Mouse (Mus musculus): ENCODE results near the gene Serpinb6b. TPM values are rescaled to one million over a fixed set of nuclear protein-coding genes. Genes with fewer than 3 reads are reported as not detected.
A peak's percentile ranks its signal among the peaks of the same experiment; 100 is the strongest.
"Not testable (repeated sequence)": the region's sequence is repeated elsewhere in the genome, so short reads cannot be mapped to it uniquely, and the experiment has no call there.

Serpinb6b gene
- total RNA-seq (2021): 10 to 100 TPM; 32.7 to 37.4 TPM

- intact Hi-C loops (cut with DNase I): loop anchor here (2.0 to 5.0 kb wide), 3 partner anchors 37 to 114 kb away; partner anchors contain the start of genes Serpinb1b and Serpinb9
- peak; percentile 29 for DNase-seq (ENCODE audit: low spot score)
Measured at GRCm38 (mm10) chr13:32964989-32965811, at the start of gene Serpinb6b. TSS of gene Serpinb6b (plus strand) at chr13:32965209.

DNA sequence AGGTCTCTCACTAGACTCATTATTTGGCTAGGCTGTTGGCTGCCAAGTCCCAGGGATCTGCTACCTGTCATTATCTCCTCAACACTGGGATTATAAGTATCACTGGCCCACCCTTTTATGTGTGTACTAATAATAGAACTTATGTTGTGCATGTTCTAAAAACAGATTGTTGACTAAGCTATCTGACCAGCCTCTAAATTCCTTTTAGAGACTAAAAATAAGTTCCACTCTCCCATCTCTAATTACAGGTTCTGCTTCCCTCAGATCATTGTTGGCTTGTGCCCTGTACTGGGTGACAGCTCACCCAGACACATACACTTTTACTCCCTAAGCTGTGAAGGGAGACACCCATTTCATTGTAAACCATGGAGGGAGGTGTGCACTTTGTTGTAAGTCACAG lies 42.4 kb upstream of the Serpinb6b start:
- intact Hi-C loops (cut with DNase I): no loop called here
- no peak for DNase-seq (ENCODE audit: low spot score)

DNA sequence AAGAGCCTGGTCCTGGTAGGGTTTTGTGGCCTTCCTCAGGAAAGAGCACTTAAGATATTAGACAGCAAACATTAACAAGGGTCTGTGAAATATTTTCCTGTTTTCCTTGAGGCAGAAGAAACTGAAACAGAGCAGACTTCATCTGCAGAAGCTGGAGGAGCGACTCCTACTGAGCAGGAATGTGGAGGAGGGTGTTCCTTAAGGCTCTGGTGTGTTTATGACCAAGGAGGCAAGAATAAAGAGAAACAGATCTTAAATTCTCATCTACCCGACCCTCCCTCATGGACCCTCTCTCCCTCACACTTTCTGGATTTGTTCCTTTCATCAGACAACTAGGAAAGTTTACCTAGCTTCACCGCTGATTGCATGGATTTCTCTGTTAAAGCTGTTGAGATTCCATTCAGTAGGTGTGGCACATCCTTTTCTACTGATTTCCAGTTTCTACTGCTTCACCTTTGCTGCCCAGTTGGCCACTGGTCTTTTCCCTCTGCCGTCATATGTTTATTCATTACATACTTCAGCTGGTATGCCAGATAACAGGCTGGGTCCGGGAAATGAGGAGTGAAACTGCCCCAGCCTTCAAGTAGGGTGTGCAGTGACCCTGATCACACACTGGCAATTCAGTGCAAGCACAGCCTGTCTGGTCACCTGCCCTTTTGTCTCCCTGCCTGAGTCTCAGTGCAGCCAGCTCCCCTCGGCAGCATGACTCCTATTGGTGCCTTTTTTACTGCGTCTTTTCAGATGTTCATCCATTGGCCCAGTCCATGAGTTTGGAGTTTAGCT lies 40.2 kb upstream of the Serpinb6b start:
- intact Hi-C loops (cut with DNase I): no loop called here
- DNase-seq (ENCODE audit: low spot score): peak; percentile 26

DNA sequence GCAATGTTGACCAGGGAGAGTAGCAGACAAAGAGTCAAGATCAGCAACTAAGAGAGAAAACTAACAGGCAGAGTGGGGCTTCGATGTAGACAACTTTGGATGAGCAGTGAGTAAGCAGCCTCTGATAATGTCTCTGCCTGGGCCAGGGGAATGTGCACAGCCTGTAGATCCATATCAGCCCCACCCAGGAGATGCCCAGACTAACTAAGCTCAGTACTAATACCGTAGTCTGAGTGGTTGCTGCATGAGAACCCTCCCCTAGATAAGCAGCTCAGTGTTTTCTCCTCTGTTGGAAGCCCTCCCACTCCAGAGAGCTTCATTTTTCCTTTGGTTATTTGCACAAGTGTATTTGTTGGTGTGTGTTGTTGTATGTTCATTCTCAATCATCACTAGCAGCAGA lies 38.3 kb upstream of the Serpinb6b start:
- no peak for DNase-seq (ENCODE audit: low spot score)
- intact Hi-C loops (cut with DNase I): no loop called here

- DNase-seq (ENCODE audit: low spot score): no peak
- intact Hi-C loops (cut with DNase I): no loop called here
Measured at GRCm38 (mm10) chr13:32927241-32927640, 37.8 kb upstream of the Serpinb6b start.

- intact Hi-C loops (cut with DNase I): no loop called here
- no peak for DNase-seq (ENCODE audit: low spot score)
Measured at GRCm38 (mm10) chr13:32929107-32929750, 35.8 kb upstream of the Serpinb6b start.

GRCm38 (mm10) chr13:32934706-32935381 lies 30.2 kb upstream of the Serpinb6b start:
- DNase-seq (ENCODE audit: low spot score): no peak
- intact Hi-C loops (cut with DNase I): no loop called here

GRCm38 (mm10) chr13:32938275-32938674 lies 26.7 kb upstream of the Serpinb6b start:
- intact Hi-C loops (cut with DNase I): not testable (repeated sequence)

DNA sequence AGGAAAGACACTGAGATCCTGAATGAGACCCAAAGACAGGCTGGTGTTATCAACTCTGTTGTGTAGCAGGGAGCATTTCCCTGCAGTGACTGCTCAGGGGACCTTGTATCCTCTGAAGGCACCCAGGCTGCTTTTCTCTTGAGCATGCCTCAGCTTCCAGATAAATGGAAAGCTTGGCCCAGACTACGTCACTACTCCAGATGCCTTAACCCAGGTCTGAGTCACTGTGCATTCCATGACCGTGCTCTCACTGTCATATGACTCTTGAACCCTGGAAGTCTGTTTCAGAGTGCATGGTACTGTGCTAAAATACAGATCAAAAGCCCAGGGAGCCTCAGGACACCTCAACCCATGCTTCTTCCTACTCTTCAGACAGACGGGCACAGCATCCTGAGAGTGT lies 25.8 kb upstream of the Serpinb6b start:
- intact Hi-C loops (cut with DNase I); DNase-seq (ENCODE audit: low spot score): not testable (repeated sequence)

More at GRCm38 (mm10) chr13:32938275-32938674, 26.7 kb upstream of the Serpinb6b start:
- DNase-seq (ENCODE audit: low spot score): not testable (repeated sequence)

DNA sequence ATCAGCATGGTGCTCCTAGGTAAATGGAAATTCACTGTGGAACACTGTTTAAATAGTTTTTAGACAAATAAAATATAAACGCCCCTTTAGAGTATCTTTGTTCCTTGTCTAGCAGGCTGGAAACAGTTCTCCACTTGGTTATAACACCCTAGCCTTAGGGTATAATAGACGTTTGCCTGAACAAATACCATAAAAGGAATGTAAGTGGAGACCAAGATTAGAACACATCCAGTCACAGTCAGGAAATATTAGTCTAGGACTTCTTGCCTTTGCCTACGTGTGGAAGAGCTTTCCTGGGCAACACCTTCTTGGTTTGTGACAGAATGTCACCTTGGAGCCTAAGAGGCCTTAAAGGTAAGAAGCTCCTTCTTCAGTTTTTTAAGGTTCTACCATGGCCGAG lies 8.5 kb upstream of the Serpinb6b start:
- intact Hi-C loops (cut with DNase I): no loop called here
- no peak for DNase-seq (ENCODE audit: low spot score)

DNA sequence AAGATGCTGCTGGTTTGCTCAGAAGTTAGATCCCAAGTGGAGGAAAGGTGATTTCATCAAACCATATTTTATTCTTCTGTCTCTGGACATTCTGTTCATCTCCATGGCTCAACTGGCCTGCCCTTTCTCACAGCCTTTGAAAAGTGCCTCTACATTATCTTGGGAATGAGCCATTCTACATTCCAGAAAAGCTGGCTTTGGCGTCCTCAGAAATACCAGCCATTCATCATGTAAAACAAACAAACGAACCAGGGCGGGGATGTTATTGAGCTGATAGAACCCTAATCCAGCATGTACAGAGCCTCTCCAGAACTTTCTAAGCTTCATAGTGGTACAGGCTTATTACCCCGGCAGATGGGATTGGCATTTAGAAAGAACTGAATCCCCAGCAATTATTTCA lies 7.1 kb upstream of the Serpinb6b start:
- no peak for DNase-seq (ENCODE audit: low spot score)

DNA sequence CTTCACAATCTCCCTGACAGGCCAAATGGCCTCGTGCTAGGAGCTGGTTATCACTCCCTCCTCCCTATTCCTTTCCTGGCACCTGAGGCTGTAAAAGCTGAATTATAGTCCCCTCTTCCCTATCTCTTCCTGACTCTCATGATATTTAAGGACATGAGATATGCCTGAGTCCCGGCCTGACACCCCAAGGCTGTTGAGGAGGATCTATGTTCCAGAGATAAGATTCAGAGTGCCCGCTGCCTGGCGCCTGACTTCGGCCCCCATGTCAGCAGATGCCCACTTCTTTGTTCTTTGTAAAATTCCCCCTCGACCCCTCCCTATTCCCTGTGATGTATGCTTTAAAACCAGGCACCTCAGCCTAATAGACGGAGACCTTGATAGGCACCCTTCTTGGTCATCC lies 6.5 kb upstream of the Serpinb6b start:
- DNase-seq (ENCODE audit: low spot score); intact Hi-C loops (cut with DNase I): not testable (repeated sequence)

More for the DNA sequence above, 7.1 kb upstream of the Serpinb6b start:
- intact Hi-C loops (cut with DNase I): no loop called here

DNA sequence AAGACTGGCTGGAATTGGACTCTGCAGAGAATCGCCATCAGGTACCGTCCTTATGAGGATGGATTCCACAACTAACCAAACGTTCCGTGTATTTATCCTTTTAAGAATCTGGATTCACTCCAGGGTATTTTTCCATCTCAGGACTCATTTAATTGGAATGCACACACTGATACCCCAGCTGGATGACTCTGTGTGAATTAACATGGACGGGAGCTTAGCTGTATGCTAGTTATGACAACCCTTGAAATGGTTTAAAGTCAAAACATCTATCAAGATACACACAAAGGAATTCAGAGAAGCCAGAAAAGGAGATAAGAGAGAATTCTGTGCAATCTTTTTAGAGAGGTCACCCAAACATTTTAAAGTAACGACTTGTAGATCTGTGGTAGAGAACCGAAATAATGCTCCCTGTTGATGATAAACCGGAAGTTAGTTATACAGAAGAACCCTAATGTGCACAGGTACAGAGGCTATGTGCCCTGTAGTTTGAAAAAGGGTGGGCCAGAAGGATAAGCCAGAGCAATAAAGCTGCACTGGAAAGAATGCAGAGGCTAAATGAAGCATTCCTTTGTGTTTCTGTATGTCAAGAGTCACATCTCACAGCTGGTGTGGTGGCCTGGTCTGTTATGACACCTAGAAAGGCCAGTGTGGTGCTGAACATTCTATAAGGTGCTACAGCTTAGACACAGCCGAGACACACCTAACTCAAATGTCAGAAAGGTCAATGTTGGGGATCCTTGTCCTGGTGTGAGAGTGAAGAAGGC lies 837 bp upstream of the Serpinb6b start:
- no peak for DNase-seq (ENCODE audit: low spot score)
- intact Hi-C loops (cut with DNase I): loop anchor here (2.0 kb wide), 2 partner anchors 61 to 115 kb away; partner anchors contain the start of gene Serpinb1b

DNA sequence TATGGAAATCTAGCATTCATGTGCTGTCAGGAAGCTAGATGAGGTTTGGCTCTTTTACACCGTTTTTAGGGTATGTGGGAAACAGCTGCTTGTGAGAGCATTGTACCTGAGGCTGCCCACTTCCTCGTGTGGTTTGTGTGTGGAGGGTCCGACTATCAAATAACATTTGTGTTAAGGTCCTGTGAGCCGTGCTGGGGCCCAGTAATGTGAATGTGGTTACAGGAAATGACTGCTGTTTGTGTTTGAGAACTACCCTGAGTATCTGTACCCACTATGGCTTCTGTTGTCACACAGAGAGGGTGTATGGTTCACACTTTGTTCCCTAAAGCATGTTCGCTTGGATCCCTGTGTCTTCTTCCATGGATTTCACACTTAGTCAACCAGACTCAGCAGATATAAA lies 1.1 kb downstream of the Serpinb6b start:
- no peak for DNase-seq (ENCODE audit: low spot score)
- intact Hi-C loops (cut with DNase I): loop anchor here (5.0 kb wide), 1 partner anchor 36 kb away; the partner anchor contains the start of gene Serpinb9

DNA sequence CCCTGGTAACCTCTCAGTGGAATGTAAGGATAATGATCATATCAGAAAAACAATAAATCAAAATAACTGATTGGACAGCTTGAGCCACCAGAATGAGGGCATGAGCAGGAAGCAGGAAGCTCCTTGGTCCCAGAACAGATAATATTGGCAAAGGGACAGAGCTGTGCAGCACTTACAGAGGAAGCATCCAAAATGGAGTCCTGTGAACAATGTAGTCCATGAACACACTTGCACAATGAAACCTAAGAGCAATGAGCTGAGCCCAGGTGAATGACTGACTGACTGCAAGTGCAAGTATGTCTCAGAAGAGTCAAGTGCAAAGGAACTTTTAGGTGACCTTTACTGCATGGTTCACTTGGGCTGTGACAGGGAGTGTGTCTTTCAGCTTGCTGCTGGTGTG lies 2.2 kb downstream of the Serpinb6b start:
- no peak for DNase-seq (ENCODE audit: low spot score)
- intact Hi-C loops (cut with DNase I): loop anchor here (5.0 kb wide), 1 partner anchor 35 kb away; the partner anchor contains the start of gene Serpinb9

DNA sequence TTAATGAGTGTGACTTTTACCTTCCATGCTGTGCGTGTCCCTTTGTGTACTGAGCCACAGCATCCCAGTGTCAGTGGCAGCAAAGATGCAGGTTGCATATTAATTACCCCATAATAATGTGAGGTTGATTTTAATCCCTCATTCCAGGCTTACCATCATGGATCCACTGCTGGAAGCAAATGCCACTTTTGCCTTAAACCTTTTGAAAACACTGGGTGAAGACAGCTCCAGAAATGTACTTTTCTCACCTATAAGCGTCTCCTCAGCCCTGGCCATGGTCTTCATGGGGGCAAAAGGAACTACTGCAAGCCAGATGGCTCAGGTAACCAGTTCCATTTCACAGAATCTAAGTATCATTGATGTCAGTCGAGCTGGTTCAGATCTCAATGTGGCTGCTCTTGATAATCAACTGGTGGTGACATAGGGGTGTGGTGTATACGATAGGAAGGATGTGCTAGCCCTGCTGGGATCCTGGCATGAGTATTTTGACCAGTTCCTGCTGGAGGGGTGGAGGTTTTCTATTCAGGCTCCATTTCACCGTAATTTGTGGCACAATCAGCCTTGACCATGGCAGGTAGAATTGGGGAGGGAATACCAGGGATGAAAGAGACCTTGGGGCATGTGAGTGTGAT lies 3.5 kb downstream of the Serpinb6b start:
- no peak for DNase-seq (ENCODE audit: low spot score)
- intact Hi-C loops (cut with DNase I): loop anchor here (5.0 kb wide), 1 partner anchor 34 kb away; the partner anchor contains the start of gene Serpinb9

GRCm38 (mm10) chr13:32968996-32969640 lies 4.1 kb downstream of the Serpinb6b start:
- intact Hi-C loops (cut with DNase I): loop anchor here (5.0 kb wide), 1 partner anchor 33 kb away; the partner anchor contains the start of gene Serpinb9
- no peak for DNase-seq (ENCODE audit: low spot score)

DNA sequence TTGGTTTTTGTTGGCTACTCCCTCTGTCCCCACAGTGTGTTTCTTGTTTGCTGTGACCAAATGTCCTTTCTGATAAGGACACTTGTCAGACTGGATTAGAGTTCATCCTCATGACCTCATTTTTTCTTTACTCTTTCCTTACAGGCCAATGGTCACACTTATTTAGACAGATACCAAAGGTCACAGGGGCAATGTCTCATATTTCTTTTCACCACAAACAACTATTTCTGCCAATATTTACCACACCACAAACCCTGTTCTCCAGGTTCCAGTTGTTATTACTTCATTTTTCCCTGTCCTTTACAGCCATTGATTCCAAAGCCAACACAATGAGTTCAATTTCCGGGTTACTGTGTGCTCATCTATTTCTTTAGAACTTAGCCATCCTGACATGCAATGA lies 4.6 kb downstream of the Serpinb6b start:
- intact Hi-C loops (cut with DNase I): loop anchor here (5.0 kb wide), 1 partner anchor 33 kb away; the partner anchor contains the start of gene Serpinb9
- no peak for DNase-seq (ENCODE audit: low spot score)
